Mouse (Mus musculus) embryo, embryonic 11.5 days (tissue): ENCODE data around the gene Cdh6.
A peak's percentile ranks its signal among the peaks of the same experiment; 100 is the strongest.

ENCODE experiments used
- DNase-seq: peaks from one replicate; pipeline ENCODE4 v3.0.0-alpha.2; 2012; ENCODE audit warnings: low read depth, low spot score

Gene Cdh6

GRCm38 (mm10) chr15:13165094-13165885 is 8.2 kb downstream of the Cdh6 start:
- DNase-seq = no peak

GRCm38 (mm10) chr15:13155820-13156219 is 17.7 kb downstream of the Cdh6 start:
- no peak for DNase-seq

GRCm38 (mm10) chr15:13155418-13155817 is 18.1 kb downstream of the Cdh6 start:
- DNase-seq = no peak

GRCm38 (mm10) chr15:13141983-13142382 is 31.5 kb downstream of the Cdh6 start:
- DNase-seq = no peak

GRCm38 (mm10) chr15:13139662-13140061 is 33.8 kb downstream of the Cdh6 start:
- no peak for DNase-seq

GRCm38 (mm10) chr15:13137166-13137565 is 36.3 kb downstream of the Cdh6 start:
- DNase-seq = no peak

GRCm38 (mm10) chr15:13134086-13134485 is 39.4 kb downstream of the Cdh6 start:
- DNase-seq = peak; percentile 13

GRCm38 (mm10) chr15:13133370-13133769 is 40.1 kb downstream of the Cdh6 start:
- DNase-seq = no peak

GRCm38 (mm10) chr15:13132493-13132892 is 41.0 kb downstream of the Cdh6 start:
- no peak for DNase-seq

- no peak for DNase-seq
Observed at GRCm38 (mm10) chr15:13130246-13130645, 43.2 kb downstream of the Cdh6 start.

- DNase-seq = no peak
Observed at GRCm38 (mm10) chr15:13100341-13100740, 73.1 kb downstream of the Cdh6 start.

GRCm38 (mm10) chr15:13097861-13098260 is 75.6 kb downstream of the Cdh6 start:
- no peak for DNase-seq

GRCm38 (mm10) chr15:13095406-13095805 is 78.1 kb downstream of the Cdh6 start:
- no peak for DNase-seq

GRCm38 (mm10) chr15:13094881-13095256 is 78.6 kb downstream of the Cdh6 start:
- DNase-seq = no peak

GRCm38 (mm10) chr15:13093954-13094880 is 79.3 kb downstream of the Cdh6 start:
- no peak for DNase-seq

- DNase-seq = no peak
Observed at GRCm38 (mm10) chr15:13092064-13092463, 81.4 kb downstream of the Cdh6 start.

GRCm38 (mm10) chr15:13088504-13089058 is 84.9 kb downstream of the Cdh6 start:
- DNase-seq = no peak

- no peak for DNase-seq
Observed at GRCm38 (mm10) chr15:13084746-13085145, 88.7 kb downstream of the Cdh6 start.

- no peak for DNase-seq
Observed at GRCm38 (mm10) chr15:13076908-13077669, 96.4 kb downstream of the Cdh6 start.

GRCm38 (mm10) chr15:13074047-13074446 is 99.4 kb downstream of the Cdh6 start:
- DNase-seq = no peak

- DNase-seq = no peak
Observed at GRCm38 (mm10) chr15:13068213-13068516, 105.3 kb downstream of the Cdh6 start.
